Mouse (Mus musculus) cerebellum, adult 8-10 months (tissue): ENCODE measurements around the gene Tmem160.

Source experiments
- DNase-seq: peaks from one replicate; pipeline ENCODE4 v3.0.0; 2022

The Tmem160 gene

DNA sequence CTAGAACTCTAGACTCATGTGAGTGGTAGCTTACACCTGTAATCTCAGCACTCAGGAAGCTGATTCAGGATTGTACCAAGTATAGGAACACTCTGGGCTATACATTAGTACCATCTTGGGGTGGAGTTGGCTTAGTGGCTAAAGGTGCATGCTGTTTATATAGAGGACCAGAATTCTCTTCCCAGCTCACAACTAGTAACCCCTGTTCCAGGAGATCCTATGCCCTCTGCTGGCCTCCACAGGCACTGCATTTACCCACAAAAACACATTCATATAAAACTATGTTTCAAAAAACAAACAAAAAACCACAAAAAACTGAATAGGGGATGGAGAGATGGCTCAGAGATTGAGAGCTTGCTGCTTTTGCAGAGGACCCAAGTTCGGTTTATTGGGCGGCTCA, 40.8 kb downstream of the Tmem160 start:
- DNase-seq, result peak; percentile 42

DNA sequence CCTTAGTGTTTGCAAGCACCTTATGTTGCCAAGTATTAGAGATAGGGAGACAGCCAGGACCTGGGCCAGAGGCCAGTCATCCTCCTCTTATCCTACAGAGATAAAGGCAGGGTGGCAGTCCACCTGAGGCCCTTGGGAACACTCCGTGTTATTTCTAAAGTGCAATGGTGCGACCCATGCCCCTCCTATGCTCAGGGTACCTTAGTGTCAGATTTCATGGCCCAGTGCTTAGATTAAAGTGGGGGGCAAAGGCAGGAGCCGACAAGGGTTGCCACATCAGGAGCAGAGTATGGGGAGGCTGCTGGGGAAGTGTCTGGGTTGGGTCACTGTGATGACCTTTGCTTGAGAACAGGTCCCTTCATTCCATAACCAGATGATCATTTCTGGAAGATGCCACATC, 43.7 kb downstream of the Tmem160 start:
- DNase-seq, result no peak

DNA sequence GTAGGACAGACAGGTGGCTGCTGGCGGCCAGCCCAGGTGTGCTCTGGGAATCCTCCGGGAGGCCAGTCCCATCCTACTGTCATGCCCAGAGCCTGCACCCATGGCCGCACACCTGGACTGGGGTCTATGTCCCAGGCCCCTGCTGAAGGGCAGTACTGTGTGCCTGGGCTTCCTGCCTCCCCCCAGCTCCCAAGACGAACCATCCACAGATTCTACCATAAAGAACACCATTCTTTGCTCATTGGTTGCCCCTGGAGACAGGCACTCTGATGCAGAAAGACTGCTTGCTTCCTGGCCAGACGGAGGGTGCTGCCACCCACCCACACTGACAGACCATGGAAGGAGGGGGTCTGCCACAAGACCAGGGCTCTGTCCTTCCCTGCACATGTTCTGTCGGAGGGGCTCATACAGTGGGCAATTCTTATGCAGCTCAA, 47.1 kb downstream of the Tmem160 start:
- DNase-seq, result no peak

DNA sequence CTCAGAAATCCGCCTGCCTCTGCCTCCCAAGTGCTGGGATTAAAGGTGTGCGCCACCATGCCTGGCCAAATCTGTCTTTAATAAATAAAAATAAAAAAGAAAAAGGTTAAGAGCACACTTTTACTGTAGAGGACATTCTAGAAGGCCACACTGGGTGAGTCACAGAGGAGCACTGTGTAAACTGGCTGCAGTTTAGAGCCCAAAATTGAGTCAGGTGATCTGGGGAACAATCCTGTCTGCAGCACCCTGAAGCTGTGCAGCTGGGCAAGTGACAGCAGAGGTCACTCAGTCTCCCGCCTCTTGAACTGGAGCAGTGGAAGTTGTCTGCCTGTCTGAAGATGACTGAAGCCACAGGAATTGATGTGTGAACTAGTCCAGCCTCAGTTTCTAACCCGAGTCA, 49.0 kb downstream of the Tmem160 start:
- no peak for DNase-seq

DNA sequence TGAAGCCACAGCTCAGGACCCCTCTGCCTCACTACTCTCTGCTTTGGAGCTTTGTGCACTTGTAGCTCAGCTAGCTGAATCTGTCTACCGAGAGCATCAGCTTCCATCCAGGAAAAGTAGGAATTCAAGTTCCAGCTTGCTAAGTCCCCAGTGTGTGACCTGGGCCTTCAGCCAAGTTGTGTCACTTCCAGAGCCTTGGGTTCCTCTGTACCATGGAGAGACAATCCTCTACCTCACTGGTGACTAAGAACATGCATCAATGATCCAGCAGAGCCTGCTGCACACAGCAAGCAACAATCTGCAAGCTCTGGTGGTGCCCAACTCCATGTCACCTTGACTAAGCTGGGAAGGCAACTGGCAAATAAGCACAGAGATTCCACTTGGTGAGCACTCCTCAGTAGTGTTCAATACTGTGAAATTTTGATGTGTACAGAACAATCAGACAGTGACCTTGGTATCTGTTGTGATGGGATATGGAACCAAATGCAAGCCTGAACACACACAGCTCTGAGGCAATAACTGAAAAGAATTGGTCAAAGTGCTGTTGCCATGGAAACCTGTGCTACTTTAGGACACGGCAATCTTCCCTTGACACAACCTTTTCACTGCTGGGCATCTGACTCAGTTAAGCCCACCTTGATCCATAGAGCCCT, 52.1 kb downstream of the Tmem160 start:
- no peak for DNase-seq
